Mouse (Mus musculus) hindbrain, embryonic 10.5 days (tissue): ENCODE measurements around the gene Cplx2. TPM values are rescaled to one million over a fixed set of nuclear protein-coding genes. Genes with fewer than 3 reads are reported as not detected.

Experiments used
- DNase-seq: peaks from one replicate; pipeline ENCODE4 v3.0.0-alpha.2; 2017; ENCODE audit warnings: low spot score
- H3K27ac ChIP-seq: fragments of 300-500 bp; sonication (generic); 2 replicates; pipeline ENCODE4 v1.5.1; 2016; ENCODE audit warnings: mild to moderate bottlenecking, moderate library complexity
- H3K27me3 ChIP-seq: fragments of 300-500 bp; sonication (generic); 2 replicates; pipeline ENCODE4 v1.6.1; 2016; ENCODE audit warnings: mild to moderate bottlenecking; ENCODE audit not compliant: poor library complexity, insufficient read depth, severe bottlenecking
- H3K36me3 ChIP-seq: fragments of 300-500 bp; sonication (generic); 2 replicates; pipeline ENCODE4 v1.6.1; 2016; ENCODE audit warnings: mild to moderate bottlenecking, moderate library complexity
- H3K4me1 ChIP-seq: fragments of 300-500 bp; sonication (generic); replicated peaks from 2 replicates; pipeline ENCODE4 v1.6.1; 2016; ENCODE audit warnings: mild to moderate bottlenecking
- H3K4me3 ChIP-seq: fragments of 300-500 bp; sonication (generic); 2 replicates; pipeline ENCODE4 v1.5.1; 2016; ENCODE audit warnings: mild to moderate bottlenecking, moderate library complexity
- H3K9me3 ChIP-seq: fragments of 300-500 bp; sonication (generic); 2 replicates; pipeline ENCODE4 v1.6.1; 2016; ENCODE audit warnings: mild to moderate bottlenecking, moderate library complexity
- WGBS: fragments of 180-500 bp; shearing (Covaris S2); methylation state at CpG from one replicate; pipeline ENCODE4 v1.1.7; 2016; 5-methylcytosine and 5-hydroxymethylcytosine counted together
- polyA plus RNA-seq: library from polyadenylated mRNA; unstranded; fragments of >200 nt; fragmentation: Nextera tagmentation; extraction: Ambion mirVana; gene quantifications from 2 replicates; pipeline ENCODE4 v1.2.1, GENCODE M21; 2016

The Cplx2 gene
- polyA plus RNA-seq, 1 experiment from 2014 or later: 10.2 TPM

GRCm38 (mm10) chr13:54420226-54420625 is 49.1 kb downstream of the Cplx2 start:
- WGBS: 88% methylated on average over 12 of the region's 12 CpGs
- Histone ChIP-seq H3K27me3 (no peaks in the 10 kb centered on the region), H3K9me3 (peaks cover 7% of the 10 kb centered on the region), H3K4me1 (peaks cover 17% of the 10 kb centered on the region), H3K27ac (no peak overlapping the region), H3K4me3 (no peak overlapping the region), H3K36me3 (no peaks in the 10 kb centered on the region)
- DNase-seq: no peak

- Histone ChIP-seq H3K9me3 (peaks cover 7% of the 10 kb centered on the region), H3K4me3 (no peak overlapping the region), H3K27ac (peak overlapping the region; percentile 59), H3K4me1 (peaks cover 8% of the 10 kb centered on the region), H3K27me3 (no peaks in the 10 kb centered on the region), H3K36me3 (no peaks in the 10 kb centered on the region)
- WGBS: 64% methylated on average over 2 of the region's 2 CpGs
- DNase-seq: peak; percentile 20
These were observed 54.1 kb downstream of the Cplx2 start for GRCm38 (mm10) chr13:54425269-54425668.

GRCm38 (mm10) chr13:54426781-54427655 is 55.9 kb downstream of the Cplx2 start:
- Histone ChIP-seq H3K9me3 (peaks cover 7% of the 10 kb centered on the region), H3K36me3 (no peaks in the 10 kb centered on the region), H3K27me3 (no peaks in the 10 kb centered on the region), H3K27ac (no peak overlapping the region), H3K4me3 (no peak overlapping the region), H3K4me1 (peaks cover 5% of the 10 kb centered on the region)
- no peak for DNase-seq
- 84% methylated on average over 10 of the region's 10 CpGs for WGBS

- Histone ChIP-seq H3K4me1 (peaks cover 5% of the 10 kb centered on the region), H3K27me3 (no peaks in the 10 kb centered on the region), H3K4me3 (no peak overlapping the region), H3K27ac (no peak overlapping the region), H3K36me3 (no peaks in the 10 kb centered on the region), H3K9me3 (peaks cover 2% of the 10 kb centered on the region)
- 82% methylated on average over 3 of the region's 3 CpGs for WGBS
- DNase-seq: no peak
These were observed 57.6 kb downstream of the Cplx2 start for GRCm38 (mm10) chr13:54428771-54429170.

- Histone ChIP-seq H3K27me3 (no peaks in the 10 kb centered on the region), H3K4me1 (peaks cover 5% of the 10 kb centered on the region), H3K36me3 (no peaks in the 10 kb centered on the region), H3K27ac (no peak overlapping the region), H3K4me3 (no peak overlapping the region), H3K9me3 (no peaks in the 10 kb centered on the region)
- 54% methylated on average over 2 of the region's 2 CpGs for WGBS
- no peak for DNase-seq
These were observed 58.9 kb downstream of the Cplx2 start for GRCm38 (mm10) chr13:54430051-54430450.

- Histone ChIP-seq H3K27ac (no peak overlapping the region), H3K36me3 (no peaks in the 10 kb centered on the region), H3K4me3 (no peak overlapping the region), H3K9me3 (no peaks in the 10 kb centered on the region), H3K27me3 (no peaks in the 10 kb centered on the region), H3K4me1 (no peaks in the 10 kb centered on the region)
- no peak for DNase-seq
- 84% methylated on average over 9 of the region's 9 CpGs for WGBS
These were observed 60.0 kb downstream of the Cplx2 start for GRCm38 (mm10) chr13:54431161-54431560.

Other genes starting within 250 kb of the Cplx2 start
- gene Hrh2, start 179.2 kb upstream of the Cplx2 start, polyA plus RNA-seq: 0.07 and 0.09 TPM in 2 replicates
- 165 and 185 TPM in 2 replicates for gene Thoc3, start 97.5 kb downstream of the Cplx2 start, polyA plus RNA-seq
- gene Simc1, start 132.4 kb downstream of the Cplx2 start, polyA plus RNA-seq: 14.3 and 15.0 TPM in 2 replicates
- 228 and 273 TPM in 2 replicates for gene 4833439L19Rik, start 194.1 kb downstream of the Cplx2 start, polyA plus RNA-seq
- 28.8 and 35.8 TPM in 2 replicates for gene Arl10, start 203.7 kb downstream of the Cplx2 start, polyA plus RNA-seq
- gene Nop16, start 218.7 kb downstream of the Cplx2 start, polyA plus RNA-seq: 80.8 and 101 TPM in 2 replicates
- 163 and 174 TPM in 2 replicates for gene Higd2a, start 218.9 kb downstream of the Cplx2 start, polyA plus RNA-seq
- gene Cltb, start 240.0 kb downstream of the Cplx2 start, polyA plus RNA-seq: 21.4 and 35.4 TPM in 2 replicates